Mouse (Mus musculus) testis, adult 2 months (tissue): ENCODE measurements around the gene Plagl1. TPM values are rescaled to one million over a fixed set of nuclear protein-coding genes. Genes with fewer than 3 reads are reported as not detected.
"Not testable (repeated sequence)": the region's sequence is repeated elsewhere in the genome, so short reads cannot be mapped to it uniquely, and the experiment has no call there.

Experiments
- H3K27ac ChIP-seq: fragments of 200-500 bp; 2 replicates; pipeline ENCODE4 v1.5.1; 2012; ENCODE audit warnings: low read depth, low read length; ENCODE audit not compliant: control insufficient read depth, insufficient read depth
- H3K27me3 ChIP-seq: fragments of 200-500 bp; 2 replicates; pipeline ENCODE4 v1.6.1; 2012; ENCODE audit warnings: mild to moderate bottlenecking, low read length, moderate library complexity; ENCODE audit not compliant: control insufficient read depth, insufficient read depth
- H3K36me3 ChIP-seq: fragments of 200-500 bp; 2 replicates; pipeline ENCODE4 v1.6.1; 2012; ENCODE audit warnings: mild to moderate bottlenecking, low read length; ENCODE audit not compliant: control insufficient read depth, insufficient read depth
- H3K4me1 ChIP-seq: fragments of 200-500 bp; 2 replicates; pipeline ENCODE4 v1.6.1; 2012; ENCODE audit warnings: low read length; ENCODE audit not compliant: control insufficient read depth, insufficient read depth
- H3K4me3 ChIP-seq: fragments of 200-500 bp; 2 replicates; pipeline ENCODE4 v1.5.1; 2012; ENCODE audit warnings: low read depth, mild to moderate bottlenecking, low read length, moderate library complexity, mixed read lengths; ENCODE audit not compliant: control insufficient read depth
- CTCF ChIP-seq: fragments of 200-500 bp; IDR thresholded peaks from 2 replicates; pipeline ENCODE4 v1.5.1; 2012; ENCODE audit warnings: low read depth, mild to moderate bottlenecking, inconsistent platforms, low read length, moderate library complexity; ENCODE audit not compliant: control insufficient read depth, insufficient read depth, insufficient replicate concordance
- POLR2A ChIP-seq: fragments of 200-500 bp; IDR thresholded peaks from 2 replicates; pipeline ENCODE4 v1.6.1; 2012; ENCODE audit warnings: low read depth, mild to moderate bottlenecking, inconsistent platforms, low read length, moderate library complexity; ENCODE audit not compliant: control insufficient read depth
- polyA plus RNA-seq: library from polyadenylated mRNA; depleted of rRNA; stranded (reverse); fragments of >200 nt; gene quantifications from 2 replicates; pipeline ENCODE4 v1.2.3, GENCODE M21; 2012; rRNA removed

Gene Plagl1
- 4.2 and 4.5 TPM in 2 replicates for polyA plus RNA-seq

- H3K4me1 ChIP-seq = peaks cover 7% of the 10 kb centered on the region; the same call in 1 of the 2 replicates
- TF ChIP-seq POLR2A = no peak
- TF ChIP-seq CTCF = no peak
- no peak within 1 kb of the TSS for H3K27ac ChIP-seq
- no peak within 1 kb of the TSS; the same call in 1 of the 2 replicates for H3K4me3 ChIP-seq
- no peaks in the 10 kb centered on the region for H3K27me3 ChIP-seq
- H3K36me3 ChIP-seq = no peaks in the 10 kb centered on the region
These were observed at the start of gene Plagl1 for GRCm38 (mm10) chr10:13060021-13060668. TSS of gene Plagl1 (plus strand) at chr10:13060504.

GRCm38 (mm10) chr10:13014026-13014425 is 46.3 kb upstream of the Plagl1 start:
- Histone ChIP-seq H3K4me3 (no peak overlapping the region), H3K36me3 (no peaks in the 10 kb centered on the region), H3K4me1 (no peaks in the 10 kb centered on the region), H3K27ac (no peak overlapping the region), H3K27me3 (no peaks in the 10 kb centered on the region)
- TF ChIP-seq CTCF (no peak), POLR2A (no peak)

- Histone ChIP-seq H3K27me3 (no peaks in the 10 kb centered on the region), H3K36me3 (no peaks in the 10 kb centered on the region), H3K4me1 (no peaks in the 10 kb centered on the region), H3K27ac (no peak overlapping the region), H3K4me3 (no peak overlapping the region)
- TF ChIP-seq POLR2A (no peak), CTCF (peak; percentile 32; the same call in 1 of the 2 replicates)
These were observed 43.7 kb upstream of the Plagl1 start for GRCm38 (mm10) chr10:13016573-13016972.

- H3K4me3 ChIP-seq = no peak overlapping the region
- no peak overlapping the region for H3K27ac ChIP-seq
- H3K36me3 ChIP-seq = no peaks in the 10 kb centered on the region
These were observed 41.8 kb upstream of the Plagl1 start for GRCm38 (mm10) chr10:13018510-13018909.

GRCm38 (mm10) chr10:13019026-13019425 is 41.3 kb upstream of the Plagl1 start:
- Histone ChIP-seq H3K27me3 (no peaks in the 10 kb centered on the region), H3K27ac (no peak overlapping the region), H3K36me3 (no peaks in the 10 kb centered on the region), H3K4me3 (no peak overlapping the region), H3K4me1 (no peaks in the 10 kb centered on the region)
- TF ChIP-seq POLR2A = no peak
- TF ChIP-seq CTCF = no peak

More at GRCm38 (mm10) chr10:13018510-13018909, 41.8 kb upstream of the Plagl1 start:
- TF ChIP-seq POLR2A (no peak), CTCF (peak; percentile 36; the same call in 1 of the 2 replicates)
- Histone ChIP-seq H3K4me1 (no peaks in the 10 kb centered on the region), H3K27me3 (no peaks in the 10 kb centered on the region)

GRCm38 (mm10) chr10:13022103-13022502 is 38.2 kb upstream of the Plagl1 start:
- Histone ChIP-seq H3K4me3 (no peak overlapping the region), H3K36me3 (no peaks in the 10 kb centered on the region), H3K27me3 (no peaks in the 10 kb centered on the region), H3K27ac (no peak overlapping the region), H3K4me1 (no peaks in the 10 kb centered on the region)
- TF ChIP-seq POLR2A (no peak), CTCF (no peak)

- not testable (repeated sequence) for H3K27ac ChIP-seq, H3K36me3 ChIP-seq, H3K4me3 ChIP-seq, H3K27me3 ChIP-seq, H3K4me1 ChIP-seq
These were observed 36.3 kb upstream of the Plagl1 start for GRCm38 (mm10) chr10:13023985-13024384.

GRCm38 (mm10) chr10:13027702-13028101 is 32.6 kb upstream of the Plagl1 start:
- Histone ChIP-seq H3K27me3 (no peaks in the 10 kb centered on the region), H3K36me3 (no peaks in the 10 kb centered on the region), H3K4me1 (no peaks in the 10 kb centered on the region), H3K27ac (no peak overlapping the region), H3K4me3 (no peak overlapping the region)
- TF ChIP-seq POLR2A = no peak
